Mouse (Mus musculus) lung, postnatal 36 days (tissue): ENCODE data around the gene Erg.

ENCODE experiments used
- DNase-seq: peaks from one replicate; pipeline ENCODE4 v3.0.0; 2022; ENCODE audit warnings: mixed read lengths

The Erg gene

GRCm38 (mm10) chr16:95384590-95385148 lies 201.7 kb downstream of the Erg start:
- DNase-seq: peak; percentile 32

DNA sequence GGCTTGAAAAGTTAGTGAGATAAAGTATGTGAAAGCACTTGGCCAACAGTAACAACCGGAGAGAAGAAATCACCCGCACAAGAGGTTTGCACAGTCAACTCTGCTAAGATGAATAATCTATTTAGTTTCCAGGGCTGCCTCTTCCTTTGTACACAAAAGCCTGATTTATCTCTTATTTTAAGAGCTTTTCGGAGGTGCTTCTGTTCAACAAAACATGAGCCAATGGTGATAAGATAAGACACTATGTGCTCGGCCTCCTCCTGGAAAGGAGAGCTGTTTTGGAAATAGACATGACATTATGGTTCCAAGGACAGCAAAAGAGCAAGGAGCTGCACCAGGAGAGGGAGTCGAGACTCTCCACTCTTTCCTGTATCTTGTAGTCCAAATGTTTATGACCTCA lies 204.1 kb downstream of the Erg start:
- no peak for DNase-seq

DNA sequence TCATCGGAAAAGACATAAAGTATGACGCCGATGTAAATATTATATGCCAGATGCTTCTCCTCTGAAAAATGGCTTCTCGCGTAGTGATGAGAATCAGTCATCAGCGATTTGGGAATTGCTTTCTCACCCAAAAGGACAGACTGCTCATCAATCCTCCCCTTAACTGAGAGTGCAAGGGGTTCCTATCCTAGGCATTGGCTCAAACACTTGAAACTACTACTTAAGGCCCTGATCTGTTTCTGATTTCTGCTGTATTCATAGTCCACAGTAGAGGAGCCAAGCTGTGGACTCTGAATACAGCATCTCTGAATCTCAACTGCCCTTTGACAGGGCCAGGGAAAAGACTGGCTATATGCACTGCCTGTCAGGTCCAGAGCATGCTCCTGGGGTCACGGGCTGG lies 209.6 kb downstream of the Erg start:
- DNase-seq: no peak

DNA sequence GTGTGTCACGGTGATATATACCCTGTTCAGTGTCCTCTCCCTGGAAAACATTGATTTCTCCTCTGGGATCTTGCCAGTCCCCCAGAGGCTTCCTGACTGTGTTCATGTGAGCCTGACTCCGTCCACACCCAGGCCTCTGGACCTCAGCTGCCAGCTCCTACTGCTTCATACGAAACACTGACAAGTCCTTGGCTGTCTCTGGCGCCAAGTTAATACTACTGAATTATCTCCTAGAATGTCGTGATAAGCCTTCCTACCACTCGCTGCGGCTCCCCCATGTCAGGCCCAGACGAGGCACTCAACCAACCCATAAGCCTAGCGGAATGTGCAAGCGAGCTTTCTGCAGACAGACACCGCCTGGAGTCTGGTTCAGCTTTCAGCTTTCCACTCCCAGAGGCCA lies 210.0 kb downstream of the Erg start:
- DNase-seq: peak; percentile 45

DNA sequence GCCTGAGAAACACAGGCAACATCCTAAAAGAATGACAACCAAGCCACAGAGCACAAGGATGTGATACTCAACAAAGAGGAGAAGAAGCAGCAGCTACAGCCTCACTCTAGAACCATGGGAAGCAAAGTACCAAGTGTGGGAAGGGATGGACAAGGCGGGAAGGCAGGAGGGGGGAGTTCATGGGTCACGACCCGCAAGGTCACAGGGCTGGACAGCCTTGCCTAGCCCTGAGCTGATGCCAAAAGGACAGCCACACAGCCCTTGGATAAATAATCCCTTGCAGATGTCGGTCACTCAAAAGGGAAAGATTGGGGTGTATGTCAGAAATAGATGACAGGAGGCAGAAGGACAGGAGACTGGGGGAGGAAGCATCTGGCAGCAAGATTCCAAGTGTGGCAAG lies 211.7 kb downstream of the Erg start:
- DNase-seq: no peak

- peak; percentile 87 for DNase-seq
These were observed 213.4 kb downstream of the Erg start for GRCm38 (mm10) chr16:95372960-95373359.

DNA sequence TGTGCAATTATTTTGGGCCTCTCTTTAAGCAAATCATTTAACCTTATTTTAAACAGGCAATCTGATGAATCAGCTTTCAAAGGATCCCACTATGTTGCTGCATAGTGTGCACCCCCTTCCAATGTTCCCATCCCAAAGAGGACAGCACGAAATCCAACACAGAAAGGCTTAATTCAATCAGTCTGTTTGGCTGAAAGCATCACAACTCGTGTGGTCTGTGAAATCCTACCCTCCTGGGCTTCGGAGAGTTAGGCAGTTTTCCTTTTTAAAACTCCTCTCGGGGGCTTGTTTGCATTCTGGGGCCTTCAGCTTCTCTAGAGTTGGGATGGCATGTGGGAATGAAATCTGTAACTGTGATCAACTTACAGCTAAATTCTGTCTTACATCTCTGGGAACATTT lies 214.7 kb downstream of the Erg start:
- no peak for DNase-seq

DNA sequence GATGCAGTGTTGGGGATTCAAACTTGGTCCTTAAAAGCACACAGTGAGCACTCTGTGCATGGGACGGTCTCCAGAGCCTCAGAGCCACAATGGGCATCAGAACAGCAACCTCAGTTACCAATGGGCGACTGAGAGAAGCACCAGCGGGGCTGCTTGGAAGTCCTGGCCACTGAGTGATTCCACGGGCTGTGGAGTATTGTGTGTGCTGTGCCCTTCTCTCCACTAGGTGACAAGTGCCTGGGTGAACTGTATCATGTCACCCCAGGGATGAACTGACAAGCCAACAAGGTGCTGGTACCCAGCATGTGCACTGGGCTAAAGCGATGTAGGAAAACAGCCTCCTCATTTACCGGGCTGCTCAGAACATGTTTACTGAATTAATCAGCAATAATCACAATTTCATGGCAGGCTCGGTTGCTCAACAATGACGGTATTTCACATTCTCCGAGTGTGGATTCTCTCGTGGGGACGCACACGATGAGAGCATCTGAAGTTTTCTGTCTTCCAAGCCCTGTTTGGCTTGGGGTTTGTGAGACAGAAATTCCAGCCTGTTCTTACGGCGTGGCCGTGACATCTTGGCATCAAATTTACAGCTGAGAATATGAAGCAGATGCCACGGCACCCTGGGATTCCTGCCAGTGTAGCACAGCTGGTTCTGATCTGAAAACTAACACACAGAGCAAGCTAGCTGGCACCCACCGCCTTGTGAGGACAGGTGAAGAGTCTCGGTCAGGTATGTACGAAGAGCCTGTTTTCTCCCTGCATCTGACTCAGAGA lies 219.2 kb downstream of the Erg start:
- DNase-seq: no peak

DNA sequence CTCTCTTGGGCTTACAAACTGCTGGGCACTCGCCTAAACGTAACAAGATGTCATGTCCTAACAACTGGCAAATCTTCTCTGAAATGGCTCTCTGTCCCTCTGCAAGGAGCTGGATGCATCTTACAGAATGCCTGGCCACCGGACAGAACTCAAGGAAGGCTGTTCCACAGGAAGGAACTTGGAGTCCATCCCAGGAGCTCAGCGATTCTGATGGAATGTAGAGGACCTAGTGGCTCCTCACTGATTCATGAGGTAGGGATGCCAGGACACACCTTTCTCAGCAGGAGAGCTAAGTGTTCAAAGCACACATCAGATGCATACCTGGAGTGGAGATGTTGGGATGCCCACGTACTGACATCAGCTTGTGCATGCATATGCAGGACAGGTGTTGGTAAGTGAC lies 221.2 kb downstream of the Erg start:
- peak; percentile 36 for DNase-seq

- DNase-seq: no peak
These were observed 222.5 kb downstream of the Erg start for GRCm38 (mm10) chr16:95363632-95364465.

DNA sequence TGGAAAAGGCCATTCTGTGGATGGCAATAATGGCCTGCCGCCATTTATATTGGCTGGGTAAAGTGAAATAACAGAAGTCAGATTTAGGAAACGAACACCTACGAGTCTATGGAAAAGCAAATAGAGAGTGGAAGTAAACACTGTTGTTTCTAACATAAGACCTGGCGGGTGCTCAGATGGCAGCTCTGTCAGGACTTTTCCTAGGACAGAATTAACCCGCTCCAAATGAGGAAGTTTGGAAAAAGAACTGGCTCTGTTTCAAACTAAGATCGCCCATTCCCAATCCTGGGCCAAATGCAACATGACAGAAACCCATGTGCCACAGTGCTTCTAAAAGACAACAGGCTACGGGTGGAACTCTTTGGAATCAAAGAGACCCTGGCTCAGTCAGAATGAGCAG lies 224.4 kb downstream of the Erg start:
- DNase-seq: no peak

DNA sequence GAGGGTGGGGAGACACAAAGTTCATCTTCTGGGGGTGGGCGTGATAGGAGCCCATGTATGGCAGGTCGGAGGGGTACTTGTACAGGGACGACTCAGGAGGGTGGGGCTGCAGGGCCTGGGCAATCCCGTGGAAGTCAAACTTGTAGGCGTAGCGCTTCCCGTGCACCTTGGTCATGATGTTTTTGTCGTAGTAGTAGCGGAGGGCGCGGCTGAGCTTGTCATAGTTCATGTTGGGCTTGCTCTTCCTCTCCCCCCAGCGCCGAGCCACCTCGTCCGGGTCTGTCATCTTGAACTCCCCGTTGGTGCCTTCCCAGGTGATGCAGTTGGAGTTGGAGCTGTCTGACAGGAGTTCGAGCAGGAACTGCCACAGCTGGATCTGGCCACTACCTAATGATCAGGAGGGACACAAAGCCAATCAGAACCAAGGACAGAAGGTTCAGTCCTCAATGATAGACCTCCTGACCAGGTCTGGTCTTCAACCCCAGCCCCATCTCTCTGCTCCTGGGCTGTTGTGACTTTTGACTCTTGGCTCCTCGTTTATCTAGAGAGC lies 225.4 kb downstream of the Erg start:
- DNase-seq: no peak

DNA sequence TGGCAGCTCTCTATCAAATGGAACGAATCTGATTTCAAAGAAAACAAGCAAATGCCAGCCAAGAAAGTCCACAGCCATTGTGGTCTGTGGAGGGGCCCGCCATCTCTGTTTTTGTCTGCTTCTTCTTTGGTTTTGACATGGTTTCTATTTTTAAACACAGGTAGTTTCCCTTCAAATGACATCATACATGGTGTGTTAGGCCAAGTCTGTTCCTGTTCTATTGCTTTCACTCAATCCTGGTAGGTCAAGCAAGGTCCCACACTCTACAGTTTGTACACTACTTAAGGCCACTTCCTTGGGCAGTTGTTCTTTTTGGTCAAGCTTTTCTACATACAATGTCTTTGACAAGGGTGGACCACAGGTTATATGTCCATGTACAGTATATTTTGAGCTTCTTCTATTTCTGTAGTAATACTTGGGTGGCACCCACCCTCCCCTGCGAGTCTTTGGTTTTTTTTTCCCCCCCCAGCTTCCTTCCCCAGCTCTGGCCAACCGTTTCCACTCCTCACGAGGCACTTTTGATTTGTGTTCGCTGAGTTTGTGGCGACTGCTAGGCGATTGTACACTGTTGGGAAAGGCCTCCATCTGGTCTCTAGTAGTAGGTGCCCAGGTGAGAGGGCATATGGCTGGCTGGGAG lies 226.1 kb downstream of the Erg start:
- no peak for DNase-seq

- DNase-seq: no peak
These were observed 229.1 kb downstream of the Erg start for GRCm38 (mm10) chr16:95356962-95357955.

DNA sequence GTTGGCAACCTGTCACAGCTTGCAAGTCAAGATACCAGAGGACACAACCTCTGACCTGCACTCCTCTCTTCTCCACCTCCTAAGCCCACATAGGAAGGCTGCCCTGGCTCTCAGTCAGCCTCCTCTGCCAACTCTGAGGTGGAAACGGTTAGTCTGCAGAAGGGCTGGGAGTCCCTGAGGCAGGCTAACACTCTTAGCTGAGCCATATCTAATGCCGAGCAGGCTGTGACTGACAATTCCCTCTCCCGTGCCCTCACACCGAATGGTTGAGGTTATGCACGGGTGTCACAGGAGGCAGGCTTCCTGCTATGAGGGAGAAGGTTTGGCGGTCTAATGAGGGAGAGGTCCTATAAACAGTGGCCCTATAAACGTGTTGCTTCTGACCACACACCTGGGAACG lies 232.6 kb downstream of the Erg start:
- no peak for DNase-seq

GRCm38 (mm10) chr16:95352266-95352665 lies 234.1 kb downstream of the Erg start:
- peak; percentile 63 for DNase-seq

- peak; percentile 77 for DNase-seq
These were observed 235.9 kb downstream of the Erg start for GRCm38 (mm10) chr16:95350499-95350898.

GRCm38 (mm10) chr16:95349745-95350144 lies 236.6 kb downstream of the Erg start:
- DNase-seq: no peak

GRCm38 (mm10) chr16:95349344-95349743 lies 237.0 kb downstream of the Erg start:
- peak; percentile 25 for DNase-seq

- DNase-seq: peak; percentile 39
These were observed 237.8 kb downstream of the Erg start for GRCm38 (mm10) chr16:95348555-95348954.

DNA sequence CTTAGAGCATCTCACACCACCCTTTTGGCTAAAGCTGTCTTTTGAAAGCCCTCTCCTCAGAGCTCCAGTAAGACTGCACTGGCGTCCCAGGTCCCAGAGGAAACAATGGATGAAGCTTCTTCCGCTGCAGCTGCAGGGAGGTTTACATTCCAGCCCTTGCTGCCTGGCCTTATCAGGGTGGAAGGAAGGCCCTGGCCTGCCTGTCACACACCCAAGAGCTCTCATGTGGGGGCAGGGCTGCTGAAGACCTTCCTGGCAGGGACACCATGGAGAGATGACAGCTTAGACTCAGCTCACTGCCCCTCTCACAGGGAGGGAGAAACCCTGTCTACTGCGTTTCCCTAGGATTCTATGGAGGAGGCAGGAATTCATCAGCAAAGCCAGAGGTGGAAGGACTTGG lies 239.2 kb downstream of the Erg start:
- peak; percentile 89 for DNase-seq

DNA sequence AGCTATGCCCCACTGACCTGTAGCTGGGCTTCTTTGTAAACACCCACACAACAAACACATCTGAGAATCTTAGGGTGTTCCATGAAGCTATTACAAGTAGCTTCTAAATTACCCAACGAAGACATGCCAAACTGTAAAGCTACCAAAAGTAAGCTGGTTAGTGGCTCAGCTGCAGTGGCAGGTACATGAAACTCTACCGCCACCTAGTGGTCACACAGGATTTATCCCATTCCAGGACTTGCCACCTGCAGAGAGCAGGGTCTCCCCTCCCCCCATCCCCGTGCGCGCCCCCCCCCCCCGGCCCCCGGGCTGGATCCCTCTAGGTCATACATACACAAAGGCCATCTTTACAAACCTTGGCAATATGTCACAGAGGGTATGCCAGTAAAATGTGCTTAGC lies 240.5 kb downstream of the Erg start:
- peak; percentile 89 for DNase-seq
